Mouse (Mus musculus) myocyte (in vitro differentiated cells): ENCODE results near the gene Lrg1.

Source experiments
- MAX ChIP-seq: IDR thresholded peaks from one replicate; pipeline ENCODE4 v1.6.1; 2011; ENCODE audit warnings: low read depth, mild to moderate bottlenecking, control low read depth
- POLR2A ChIP-seq: IDR thresholded peaks from one replicate; pipeline ENCODE4 v1.6.1; 2011; ENCODE audit warnings: low read depth, mild to moderate bottlenecking, control low read depth, moderate library complexity; ENCODE audit not compliant: insufficient read length
- POLR2AphosphoS2 ChIP-seq: IDR thresholded peaks from one replicate; pipeline ENCODE4 v1.6.1; 2011; ENCODE audit warnings: low read depth, control low read depth; ENCODE audit not compliant: insufficient read length
- TCF12 ChIP-seq: IDR thresholded peaks from one replicate; pipeline ENCODE4 v1.6.1; 2011; ENCODE audit warnings: mild to moderate bottlenecking, control low read depth; ENCODE audit not compliant: poor library complexity, insufficient read depth, severe bottlenecking
- TCF3 ChIP-seq: IDR thresholded peaks from one replicate; pipeline ENCODE4 v1.6.1; 2011; ENCODE audit warnings: low read depth, control low read depth; ENCODE audit not compliant: insufficient read length
- USF1 ChIP-seq: IDR thresholded peaks from one replicate; pipeline ENCODE4 v1.6.1; 2011; ENCODE audit warnings: low read depth, mild to moderate bottlenecking, control low read depth, moderate library complexity

- TF ChIP-seq MAX (no peak), USF1 (no peak), POLR2A (no peak), TCF3 (no peak), TCF12 (no peak), POLR2AphosphoS2 (no peak)
Measured at GRCm38 (mm10) chr17:56079921-56080320, 41.9 kb downstream of the Lrg1 start.
